Mouse (Mus musculus): ENCODE measurements around the gene Spata21. TPM values are rescaled to one million over a fixed set of nuclear protein-coding genes. Genes with fewer than 3 reads are reported as not detected.

The Spata21 gene
- polyA plus RNA-seq, 1 experiment from 2014 or later: not detected

DNA sequence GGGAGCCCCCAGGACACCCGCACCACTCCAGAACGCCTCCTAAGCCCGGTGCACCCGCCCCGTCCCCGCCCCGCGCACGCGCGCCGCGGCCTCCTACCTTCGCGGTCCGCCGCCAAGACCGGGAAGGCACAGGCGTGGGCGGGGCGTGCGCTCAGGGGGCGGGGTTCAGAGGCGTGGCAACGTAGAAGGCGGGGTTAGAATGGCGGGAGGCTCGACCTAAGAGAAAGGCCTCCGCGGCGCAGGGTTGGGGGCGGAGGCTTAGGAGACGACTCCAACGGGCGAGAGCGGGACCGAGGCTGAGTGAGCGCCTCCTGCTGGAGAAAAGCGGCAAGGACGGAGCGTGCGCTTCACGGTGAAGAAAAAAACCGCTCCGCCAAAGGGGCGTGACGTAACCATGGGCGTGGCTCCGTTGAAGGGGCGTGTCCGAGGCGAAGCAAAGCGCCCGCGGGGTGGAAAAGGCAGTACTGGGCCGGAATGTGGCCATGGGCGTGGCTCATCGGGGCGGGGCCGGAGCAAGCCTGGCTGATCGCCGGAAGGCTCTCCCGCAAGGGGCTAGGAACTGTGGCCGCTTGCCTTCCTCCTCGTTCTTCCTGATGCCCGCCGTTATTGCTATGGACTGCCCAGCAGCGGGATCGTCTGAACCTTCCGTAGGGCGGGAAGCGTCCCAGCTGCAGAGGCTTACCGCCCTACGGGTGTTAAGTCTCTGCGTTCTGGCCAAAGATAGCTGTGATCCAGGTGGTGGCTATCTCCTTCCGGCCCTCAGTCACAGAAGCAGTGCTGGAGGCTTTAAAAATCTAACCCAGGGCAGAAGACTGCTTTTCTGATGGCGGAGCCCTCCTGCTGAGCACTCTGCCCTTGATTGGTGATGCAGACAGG lies 27.5 kb upstream of the Spata21 start, which contains the start of gene Crocc:
Gene Crocc, minus strand, starts transcription at position 125 of the 876 bp plus-strand sequence.
- Histone ChIP-seq H3K27me3 (no peaks in the 10 kb centered on the region), H3K4me2 (peak within 1 kb of the TSS; percentile 75), H3K9ac (replicated peaks) (peak within 1 kb of the TSS; percentile 89), H3K36me3 (peaks cover 32% of the 10 kb centered on the region), H3K27ac (peak within 1 kb of the TSS; percentile 92), H3K4me1 (replicated peaks) (peaks cover 21% of the 10 kb centered on the region), H3K4me3 (replicated peaks) (peak within 1 kb of the TSS; percentile 71), H3K9me3 (no peaks in the 10 kb centered on the region)
- peak; percentile 91 for ATAC-seq (ENCODE audit: insufficient number of reproducible peaks, insufficient read depth, low FRiP score, low TSS enrichment, low read depth)
- under 1% methylated on average over 77 of the region's 77 CpGs for WGBS

DNA sequence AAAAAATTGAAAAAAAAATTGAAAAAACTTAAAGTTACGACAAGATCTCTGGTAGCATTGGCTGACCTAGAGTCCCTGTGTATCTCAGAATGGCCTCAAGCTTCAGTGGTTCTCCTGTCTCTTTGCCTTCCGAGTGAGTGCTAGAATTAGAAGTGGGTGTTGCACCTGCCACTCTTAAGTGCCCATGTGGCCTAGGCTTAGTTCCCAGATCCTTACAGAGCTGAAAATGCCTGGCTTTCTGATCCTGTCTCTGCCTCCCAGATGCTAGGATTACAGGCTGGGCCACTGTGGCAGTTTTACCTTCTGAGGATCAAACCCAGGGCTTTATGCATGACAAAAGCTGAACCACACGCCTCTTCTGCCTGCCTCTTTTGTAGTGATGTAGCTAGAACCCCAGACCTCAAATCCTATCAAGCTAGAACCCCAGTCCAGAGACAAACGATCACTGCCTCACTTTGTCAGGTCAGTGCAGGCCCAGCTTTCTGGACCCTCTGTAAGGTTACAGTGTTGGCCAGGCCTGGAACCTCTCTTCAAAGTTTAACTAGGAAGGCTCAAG lies 24.0 kb upstream of the Spata21 start:
- 86% methylated on average over 4 of the region's 4 CpGs for WGBS
- no peak overlapping the region for H3K4me2 ChIP-seq

DNA sequence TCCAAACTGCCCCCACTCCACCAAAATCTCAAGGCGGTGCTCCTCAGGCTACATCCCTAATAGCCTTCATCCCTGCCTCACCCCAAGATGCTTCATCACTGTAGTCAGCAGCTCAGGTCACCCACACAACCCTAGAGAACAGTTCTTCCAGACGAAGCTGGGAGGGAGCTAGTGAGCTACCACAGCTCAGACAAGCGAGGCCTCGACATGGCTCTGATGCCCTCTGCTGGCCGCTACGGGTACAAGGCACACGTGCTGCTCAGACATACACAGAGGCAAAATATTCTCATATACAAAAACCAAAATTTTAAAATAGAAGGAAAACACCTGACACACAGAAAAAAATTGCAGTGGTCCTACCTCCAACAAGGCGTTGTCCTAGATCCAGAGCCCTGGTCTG lies 23.0 kb upstream of the Spata21 start:
- no peaks in the 10 kb centered on the region for H3K27me3 ChIP-seq
- H3K4me2 ChIP-seq: no peak overlapping the region
- WGBS: 10% methylated on average over 8 of the region's 8 CpGs
- no peak overlapping the region for H3K9ac ChIP-seq (replicated peaks)
- no peak overlapping the region for H3K4me3 ChIP-seq (replicated peaks)
- H3K36me3 ChIP-seq: peaks cover 53% of the 10 kb centered on the region
- H3K4me1 ChIP-seq (replicated peaks): peaks cover 8% of the 10 kb centered on the region; the same call in 1 of the 2 replicates
- no peak for ATAC-seq (ENCODE audit: insufficient number of reproducible peaks, insufficient read depth, low FRiP score, low TSS enrichment, low read depth)
- H3K27ac ChIP-seq: no peak overlapping the region
- H3K9me3 ChIP-seq: no peaks in the 10 kb centered on the region

More for the DNA sequence above, 24.0 kb upstream of the Spata21 start:
- H3K4me3 ChIP-seq (replicated peaks): no peak overlapping the region
- no peak overlapping the region for H3K9ac ChIP-seq (replicated peaks)
- no peaks in the 10 kb centered on the region for H3K9me3 ChIP-seq
- H3K27ac ChIP-seq: no peak overlapping the region
- H3K4me1 ChIP-seq (replicated peaks): peaks cover 16% of the 10 kb centered on the region
- H3K36me3 ChIP-seq: peaks cover 44% of the 10 kb centered on the region
- ATAC-seq (ENCODE audit: insufficient number of reproducible peaks, insufficient read depth, low FRiP score, low TSS enrichment, low read depth): no peak
- no peaks in the 10 kb centered on the region for H3K27me3 ChIP-seq

DNA sequence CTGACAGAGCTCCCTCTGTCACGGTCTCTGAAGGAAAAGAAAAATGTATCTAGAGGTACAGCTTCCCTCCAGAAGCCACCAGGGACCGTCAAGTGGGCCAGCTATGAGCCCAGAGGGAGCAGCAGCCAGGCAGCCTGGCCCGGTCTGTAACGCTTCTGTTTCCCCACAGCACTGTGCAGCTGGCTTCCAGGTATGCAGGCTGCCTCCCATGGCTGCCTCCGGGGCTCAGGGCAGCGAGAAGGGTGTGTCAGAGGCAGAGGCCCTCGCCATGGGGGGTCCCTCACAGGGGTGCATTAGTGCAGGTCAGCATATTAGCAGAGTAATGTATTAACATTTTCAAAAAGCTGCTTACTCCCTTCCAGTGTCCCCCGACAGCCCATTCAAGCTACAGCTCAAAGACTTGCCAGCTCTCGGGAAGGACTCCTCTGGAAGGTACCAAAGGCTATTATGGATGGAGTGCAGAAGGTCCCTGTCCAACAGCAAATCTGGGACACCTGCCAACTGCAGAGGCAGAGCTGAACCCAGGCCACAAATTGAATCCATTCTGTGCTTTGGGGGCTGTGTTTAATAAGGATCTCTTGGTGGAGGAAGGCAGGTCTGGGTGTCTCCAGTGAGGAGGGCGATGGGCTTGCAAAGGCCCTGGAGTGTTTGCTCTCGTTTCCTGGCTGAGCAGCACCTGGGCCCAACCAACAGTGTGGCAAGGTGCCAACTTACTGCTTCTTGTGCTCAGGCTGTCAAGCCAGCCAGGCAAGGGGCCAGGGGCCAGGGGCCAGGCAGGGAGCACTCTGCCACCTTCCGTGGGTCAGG lies 21.2 kb upstream of the Spata21 start:
- Histone ChIP-seq H3K4me2 (no peak overlapping the region), H3K9ac (replicated peaks) (no peak overlapping the region), H3K27me3 (no peaks in the 10 kb centered on the region), H3K9me3 (no peaks in the 10 kb centered on the region), H3K27ac (no peak overlapping the region), H3K4me3 (replicated peaks) (no peak overlapping the region), H3K4me1 (replicated peaks) (no peaks in the 10 kb centered on the region), H3K36me3 (peaks cover 71% of the 10 kb centered on the region)
- ATAC-seq (ENCODE audit: insufficient number of reproducible peaks, insufficient read depth, low FRiP score, low TSS enrichment, low read depth): no peak
- WGBS: 87% methylated on average over 12 of the region's 12 CpGs

DNA sequence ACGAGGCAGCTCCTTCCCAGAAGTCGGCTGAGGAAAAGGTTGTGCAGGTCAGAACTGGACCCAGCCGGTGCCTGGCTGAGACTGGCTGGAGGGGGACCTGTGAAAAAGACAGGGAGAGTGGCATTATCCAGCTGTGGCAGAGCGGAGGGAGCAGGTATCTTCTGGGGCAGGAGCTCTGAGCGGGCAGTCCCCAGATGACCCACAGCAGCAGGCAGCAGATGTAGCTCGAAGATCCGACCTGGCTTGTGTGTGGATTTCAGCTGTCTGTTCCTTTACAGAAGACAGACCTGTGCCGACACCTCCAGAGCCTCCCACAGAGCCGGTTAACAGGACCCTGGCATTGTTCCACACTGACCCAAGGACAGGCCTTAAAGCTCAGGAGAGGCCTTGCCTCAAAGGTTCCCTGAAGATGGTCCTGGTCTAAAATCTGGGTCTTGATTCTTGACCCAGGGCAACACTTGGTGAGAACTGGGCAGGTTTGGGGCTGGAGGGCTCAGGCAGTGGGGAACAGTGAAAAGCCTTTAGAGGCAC lies 20.6 kb upstream of the Spata21 start:
- WGBS: 87% methylated on average over 9 of the region's 9 CpGs
- Histone ChIP-seq H3K9me3 (no peaks in the 10 kb centered on the region), H3K27ac (no peak overlapping the region), H3K36me3 (peaks cover 78% of the 10 kb centered on the region), H3K4me2 (no peak overlapping the region), H3K4me3 (replicated peaks) (no peak overlapping the region), H3K27me3 (no peaks in the 10 kb centered on the region), H3K4me1 (replicated peaks) (no peaks in the 10 kb centered on the region), H3K9ac (replicated peaks) (no peak overlapping the region)
- ATAC-seq (ENCODE audit: insufficient number of reproducible peaks, insufficient read depth, low FRiP score, low TSS enrichment, low read depth): no peak

DNA sequence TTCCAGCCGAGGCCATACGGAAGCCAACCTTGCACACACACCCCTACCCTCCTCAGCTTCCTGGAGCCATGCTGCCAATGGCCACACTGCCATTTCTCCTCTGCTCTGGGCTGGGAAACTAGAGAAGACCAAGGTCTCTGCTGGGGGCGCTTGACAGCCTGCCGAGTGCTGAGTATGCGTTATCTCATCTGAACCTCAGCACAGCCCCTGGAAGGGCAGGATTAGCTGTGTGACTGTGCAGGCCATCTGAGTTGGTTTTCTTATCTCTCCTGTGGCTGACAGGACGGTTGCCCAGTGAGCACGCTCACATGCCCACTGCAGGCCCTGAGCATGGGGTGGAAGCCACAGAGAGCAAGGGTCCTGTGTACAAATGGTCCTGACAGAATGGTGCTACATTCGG lies 19.5 kb upstream of the Spata21 start:
- H3K36me3 ChIP-seq: peaks cover 89% of the 10 kb centered on the region
- H3K4me2 ChIP-seq: no peak overlapping the region
- no peak overlapping the region for H3K9ac ChIP-seq (replicated peaks)
- H3K4me1 ChIP-seq (replicated peaks): no peaks in the 10 kb centered on the region
- H3K27ac ChIP-seq: no peak overlapping the region
- WGBS: 92% methylated on average over 8 of the region's 8 CpGs
- H3K9me3 ChIP-seq: no peaks in the 10 kb centered on the region
- ATAC-seq (ENCODE audit: insufficient number of reproducible peaks, insufficient read depth, low FRiP score, low TSS enrichment, low read depth): no peak
- H3K27me3 ChIP-seq: no peaks in the 10 kb centered on the region
- H3K4me3 ChIP-seq (replicated peaks): no peak overlapping the region

DNA sequence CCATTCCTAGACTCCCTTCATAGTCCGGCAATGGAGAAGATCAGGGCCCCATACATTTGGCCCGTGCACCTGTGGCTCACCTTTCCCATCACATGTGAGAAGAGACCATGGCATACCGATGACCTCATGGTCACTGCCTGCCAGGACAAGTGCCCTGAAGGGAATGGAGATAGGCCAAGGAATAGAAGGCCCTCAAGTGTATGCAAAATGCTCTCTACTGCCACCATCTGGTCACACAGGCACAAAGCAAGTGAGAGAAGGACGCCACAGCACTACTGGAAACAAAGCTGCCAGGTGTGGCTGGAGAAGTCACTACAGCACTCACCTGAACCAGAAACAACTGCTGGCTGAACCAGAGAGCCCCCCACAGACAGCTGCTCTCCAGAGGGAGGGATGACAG lies 18.4 kb upstream of the Spata21 start:
- 59% methylated on average over 4 of the region's 4 CpGs for WGBS
- ATAC-seq (ENCODE audit: insufficient number of reproducible peaks, insufficient read depth, low FRiP score, low TSS enrichment, low read depth): no peak
- Histone ChIP-seq H3K4me3 (replicated peaks) (no peak overlapping the region), H3K9ac (replicated peaks) (no peak overlapping the region), H3K36me3 (peaks cover 96% of the 10 kb centered on the region), H3K27ac (no peak overlapping the region), H3K9me3 (no peaks in the 10 kb centered on the region), H3K27me3 (no peaks in the 10 kb centered on the region), H3K4me2 (no peak overlapping the region), H3K4me1 (replicated peaks) (no peaks in the 10 kb centered on the region)

DNA sequence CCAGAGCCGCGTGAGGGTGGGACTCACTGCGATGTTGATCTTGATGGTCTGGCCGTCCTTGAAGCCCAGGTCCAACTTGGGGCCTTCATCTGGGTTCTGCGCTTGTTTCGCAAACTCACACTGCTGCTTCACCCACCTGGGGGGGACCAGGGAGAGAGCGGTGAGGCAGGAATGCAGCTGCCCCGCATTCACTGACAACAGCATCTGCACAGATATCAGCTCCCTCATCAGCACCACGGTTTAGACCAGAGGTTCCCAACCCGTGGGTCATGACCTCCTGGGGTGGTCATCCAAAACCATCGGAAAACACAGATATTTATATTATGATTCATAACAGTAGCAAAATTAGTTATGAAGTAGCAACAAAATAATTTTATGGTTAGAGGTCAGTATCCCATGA lies 15.6 kb upstream of the Spata21 start:
- no peak for ATAC-seq (ENCODE audit: insufficient number of reproducible peaks, insufficient read depth, low FRiP score, low TSS enrichment, low read depth)
- H3K9me3 ChIP-seq: no peaks in the 10 kb centered on the region
- no peak overlapping the region for H3K9ac ChIP-seq (replicated peaks)
- H3K4me3 ChIP-seq (replicated peaks): no peak overlapping the region
- peaks cover 9% of the 10 kb centered on the region for H3K4me1 ChIP-seq (replicated peaks)
- H3K27me3 ChIP-seq: no peaks in the 10 kb centered on the region
- H3K36me3 ChIP-seq: peaks cover 85% of the 10 kb centered on the region
- WGBS: 94% methylated on average over 11 of the region's 11 CpGs
- no peak overlapping the region for H3K27ac ChIP-seq
- no peak overlapping the region for H3K4me2 ChIP-seq

DNA sequence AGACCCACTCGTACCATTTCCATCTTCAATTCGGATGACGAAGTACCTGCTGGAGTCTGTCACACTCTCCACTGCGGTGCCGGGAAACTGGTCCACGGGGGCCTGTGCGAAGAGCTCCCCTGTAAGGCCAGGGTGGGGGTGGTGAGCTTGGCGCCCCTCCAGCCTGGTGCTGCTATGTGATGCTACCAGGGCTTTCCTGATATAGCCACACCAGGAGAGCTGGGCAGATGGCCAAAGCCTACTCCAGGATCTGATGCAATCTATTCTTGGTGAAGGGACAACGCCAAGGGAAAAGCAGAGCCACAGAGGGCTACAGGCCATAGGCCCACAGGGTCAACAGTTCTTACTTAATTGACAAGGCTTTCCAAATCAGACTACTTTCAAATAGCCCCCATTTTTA lies 14.5 kb upstream of the Spata21 start:
- ATAC-seq (ENCODE audit: insufficient number of reproducible peaks, insufficient read depth, low FRiP score, low TSS enrichment, low read depth): no peak
- WGBS: 92% methylated on average over 9 of the region's 9 CpGs

DNA sequence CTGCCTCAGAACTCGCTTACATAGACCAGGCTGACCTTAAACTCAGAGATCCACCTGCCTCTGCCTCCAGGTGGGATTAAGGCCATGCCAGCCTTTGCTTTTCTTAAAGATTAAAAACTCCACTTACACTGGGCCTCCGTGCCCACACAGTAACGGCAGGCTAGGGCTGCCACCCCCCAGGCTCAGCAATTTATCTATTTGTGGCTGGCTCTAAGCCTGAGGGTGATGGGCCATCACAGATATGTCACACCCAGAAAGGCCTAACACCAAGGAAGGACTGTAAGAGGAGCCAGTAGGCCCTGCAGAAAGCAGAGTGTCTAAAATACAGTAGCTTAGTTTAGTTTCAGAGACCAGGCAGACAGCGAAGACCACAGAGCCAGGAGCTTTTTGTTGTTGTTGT lies 14.0 kb upstream of the Spata21 start:
- peaks cover 10% of the 10 kb centered on the region for H3K4me1 ChIP-seq (replicated peaks)
- no peaks in the 10 kb centered on the region for H3K9me3 ChIP-seq
- no peaks in the 10 kb centered on the region for H3K27me3 ChIP-seq
- no peak for ATAC-seq (ENCODE audit: insufficient number of reproducible peaks, insufficient read depth, low FRiP score, low TSS enrichment, low read depth)
- no peak overlapping the region for H3K4me2 ChIP-seq
- no peak overlapping the region for H3K9ac ChIP-seq (replicated peaks)
- WGBS: 95% methylated on average over 4 of the region's 4 CpGs
- H3K36me3 ChIP-seq: peaks cover 68% of the 10 kb centered on the region
- no peak overlapping the region for H3K4me3 ChIP-seq (replicated peaks)
- no peak overlapping the region for H3K27ac ChIP-seq

More for the DNA sequence above, 14.5 kb upstream of the Spata21 start:
- H3K27ac ChIP-seq: no peak overlapping the region
- no peak overlapping the region for H3K9ac ChIP-seq (replicated peaks)
- H3K9me3 ChIP-seq: no peaks in the 10 kb centered on the region
- H3K27me3 ChIP-seq: no peaks in the 10 kb centered on the region
- no peak overlapping the region for H3K4me2 ChIP-seq
- H3K4me3 ChIP-seq (replicated peaks): no peak overlapping the region
- peaks cover 73% of the 10 kb centered on the region for H3K36me3 ChIP-seq
- peaks cover 10% of the 10 kb centered on the region for H3K4me1 ChIP-seq (replicated peaks)
